Mouse (Mus musculus) right cerebral cortex, postnatal 25 days (tissue): ENCODE measurements around the gene Zfyve9.
"Not testable (repeated sequence)": the region's sequence is repeated elsewhere in the genome, so short reads cannot be mapped to it uniquely, and the experiment has no call there.

Source experiments
- DNase-seq: peaks from one replicate; pipeline ENCODE4 v3.0.0; 2022

Gene Zfyve9

DNA sequence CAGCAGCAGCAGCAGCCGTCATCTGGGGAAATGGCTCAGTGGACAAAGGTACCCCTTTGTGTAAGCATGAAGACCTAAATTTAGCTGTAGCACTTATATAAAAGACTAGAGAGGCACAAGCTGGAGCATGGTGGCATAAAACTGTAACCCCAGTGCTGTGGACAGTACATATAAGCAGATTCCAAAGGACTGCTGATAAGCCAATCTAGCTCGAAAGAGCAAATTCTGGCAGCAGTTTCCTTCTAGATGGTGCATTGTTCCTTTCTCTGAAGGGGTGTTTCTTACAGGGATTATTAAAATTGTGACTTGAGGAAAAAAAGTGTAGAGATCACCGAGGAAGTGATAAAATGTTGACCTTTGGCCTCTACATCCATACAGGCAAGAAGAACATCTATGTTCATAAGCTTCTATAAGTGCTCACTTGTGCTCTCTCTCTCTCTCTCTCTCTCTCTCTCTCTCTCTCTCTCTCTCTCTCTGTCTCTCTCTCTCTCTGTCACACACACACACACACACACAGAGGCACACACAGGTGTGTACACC is 59.3 kb downstream of the Zfyve9 start:
- DNase-seq, result no peak

DNA sequence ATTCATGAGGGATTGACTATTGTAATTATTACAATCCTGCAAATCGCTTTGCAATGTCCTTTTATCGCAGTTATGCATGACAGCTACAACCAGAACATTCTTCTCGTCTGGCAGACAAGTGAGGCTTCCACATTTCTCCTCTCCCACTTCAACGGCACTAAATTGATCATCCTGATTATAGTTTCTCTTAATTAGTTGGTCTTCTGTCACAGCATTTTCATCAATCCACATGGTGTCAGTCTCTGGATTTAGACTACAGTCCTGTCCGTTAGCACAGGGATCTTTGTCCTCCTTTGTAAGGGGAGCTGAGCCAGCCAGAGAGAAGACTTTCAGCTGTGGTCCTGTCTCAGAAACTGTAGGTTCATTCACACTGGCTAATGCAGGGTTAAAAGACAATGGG is 61.2 kb downstream of the Zfyve9 start, which contains the start of gene 3110021N24Rik:
Gene 3110021N24Rik, plus strand, starts transcription at position 301 of the 400 bp plus-strand sequence.
- no peak for DNase-seq

DNA sequence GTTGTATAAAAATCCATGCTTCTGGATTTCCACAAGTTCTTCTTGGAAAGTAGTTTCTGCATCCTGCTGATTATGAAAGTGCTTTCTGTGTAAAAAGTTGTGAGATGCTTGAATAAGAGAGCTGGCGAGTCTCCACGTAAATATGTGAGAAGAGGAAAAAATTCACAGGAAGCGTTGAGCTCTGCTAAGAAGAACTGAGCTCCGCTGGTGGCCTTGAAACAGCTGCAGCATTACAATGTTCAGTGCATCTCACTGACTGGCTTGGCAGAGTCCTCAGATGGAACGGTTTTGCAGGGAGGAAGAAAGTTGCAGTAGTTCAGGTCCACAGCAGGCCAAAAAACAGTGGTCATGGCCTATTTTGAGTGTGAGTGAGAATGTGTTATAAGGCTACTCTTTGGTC is 72.4 kb downstream of the Zfyve9 start:
- no peak for DNase-seq

DNA sequence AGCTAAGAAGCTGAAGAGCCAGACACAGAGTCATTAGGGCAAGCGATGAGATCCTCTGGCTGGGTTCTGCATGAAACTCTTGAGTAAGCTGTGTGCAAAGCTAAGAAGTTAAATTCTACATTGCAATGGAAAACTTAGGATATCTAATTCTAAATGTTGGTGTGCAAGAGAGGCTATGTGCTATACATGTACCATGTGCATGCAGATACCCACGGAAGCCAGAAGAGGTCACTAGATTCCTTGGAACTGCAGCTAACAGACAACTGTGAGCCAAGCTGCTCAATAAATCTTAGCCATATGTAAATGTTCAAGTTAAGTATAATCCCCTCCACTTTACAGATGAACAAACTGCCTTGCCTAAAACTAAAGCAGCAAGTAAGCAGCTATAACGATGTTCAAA is 83.7 kb downstream of the Zfyve9 start:
- DNase-seq, result no peak

DNA sequence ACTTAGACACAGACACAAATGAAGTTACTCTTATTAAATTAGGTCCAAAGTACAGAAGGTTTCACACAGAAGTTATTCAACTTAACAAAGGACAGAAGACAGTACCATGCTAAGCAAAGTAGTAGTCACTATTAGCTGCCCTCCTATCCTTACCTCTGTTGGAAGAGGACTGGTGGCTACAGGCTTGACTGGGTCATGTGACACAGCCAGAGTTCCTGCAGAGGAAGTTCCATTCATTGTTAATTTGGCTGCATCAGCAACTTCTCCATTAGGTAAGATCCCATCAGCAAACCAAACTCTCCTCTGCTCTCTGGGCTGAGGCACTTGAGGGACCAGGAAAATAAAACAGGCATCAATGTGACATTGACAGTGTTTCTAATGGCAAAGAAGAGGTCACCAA is 89.1 kb downstream of the Zfyve9 start:
- DNase-seq, result no peak

DNA sequence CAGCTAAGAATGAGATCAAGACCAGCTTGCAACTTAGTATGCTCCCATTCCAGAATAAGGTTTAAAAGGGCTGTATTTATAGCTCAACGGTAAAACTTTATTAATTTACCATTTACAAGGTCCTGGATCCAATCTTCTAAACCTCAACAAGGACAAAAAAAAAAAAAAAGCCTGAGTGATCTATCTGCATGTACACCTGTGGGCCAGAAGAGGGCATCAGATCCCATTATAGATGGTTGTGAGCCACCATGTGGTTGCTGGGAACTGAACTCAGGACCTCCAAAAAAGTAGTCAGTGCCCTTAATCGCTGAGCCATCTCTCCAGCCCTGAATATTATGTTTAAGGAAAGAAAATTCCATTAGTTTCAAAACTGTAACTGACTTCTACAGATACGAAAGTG is 90.1 kb downstream of the Zfyve9 start:
- no peak for DNase-seq

DNA sequence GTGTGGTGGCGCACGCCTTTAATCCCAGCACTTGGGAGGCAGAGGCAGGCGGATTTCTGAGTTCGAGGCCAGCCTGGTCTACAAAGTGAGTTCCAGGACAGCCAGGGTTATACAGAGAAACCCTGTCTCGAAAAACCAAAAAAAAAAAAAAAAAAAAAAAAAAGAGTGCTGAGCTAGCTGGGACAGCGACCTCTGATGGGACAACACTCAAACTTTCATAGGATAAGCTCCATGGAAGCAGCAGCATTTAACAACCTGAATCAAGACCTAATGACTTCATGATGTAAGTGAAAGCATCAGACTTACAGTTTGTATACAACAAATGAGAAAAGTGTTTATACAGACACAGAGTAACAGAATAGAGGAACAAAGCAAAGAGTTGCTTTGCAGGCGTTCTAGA is 93.5 kb downstream of the Zfyve9 start:
- DNase-seq, result not testable (repeated sequence)

DNA sequence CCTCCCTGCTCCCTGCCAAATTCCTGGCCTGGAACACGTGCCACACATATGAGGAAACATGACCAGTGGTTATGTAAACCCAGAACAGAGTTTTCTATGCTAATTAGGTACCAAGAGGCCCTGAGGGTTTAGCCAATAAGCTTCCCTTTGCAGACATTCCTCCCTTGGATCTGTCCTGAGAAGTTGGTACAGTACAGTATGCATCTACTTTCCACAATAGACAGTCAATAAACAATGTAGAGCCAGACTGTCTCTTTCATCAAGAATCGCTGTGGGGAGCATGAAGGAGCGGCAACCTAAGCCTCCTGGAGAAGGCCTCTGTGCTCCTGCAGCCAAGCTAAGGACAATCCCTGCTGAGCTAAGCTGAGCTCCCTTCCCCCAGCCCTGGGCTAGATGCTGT is 94.4 kb downstream of the Zfyve9 start:
- DNase-seq, result no peak

DNA sequence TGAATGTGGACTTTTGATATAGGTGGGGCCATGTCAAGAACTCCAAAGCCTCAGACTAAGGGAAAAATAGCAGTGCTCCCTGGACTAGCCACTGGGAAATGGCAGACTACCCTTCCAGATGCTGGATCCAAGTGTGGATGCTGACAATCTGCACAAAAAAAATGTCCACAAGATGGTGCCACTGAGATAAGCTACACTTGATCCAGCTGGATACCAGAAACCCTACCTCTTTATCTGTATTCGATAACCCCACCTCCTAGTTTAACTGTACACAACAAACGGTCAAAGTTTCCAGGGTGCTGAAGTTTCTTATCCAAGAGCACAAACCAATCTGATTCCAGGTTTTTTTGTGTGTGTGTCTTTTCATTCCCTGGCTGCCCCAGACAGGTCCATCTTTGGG is 116.2 kb downstream of the Zfyve9 start:
- DNase-seq, result no peak

DNA sequence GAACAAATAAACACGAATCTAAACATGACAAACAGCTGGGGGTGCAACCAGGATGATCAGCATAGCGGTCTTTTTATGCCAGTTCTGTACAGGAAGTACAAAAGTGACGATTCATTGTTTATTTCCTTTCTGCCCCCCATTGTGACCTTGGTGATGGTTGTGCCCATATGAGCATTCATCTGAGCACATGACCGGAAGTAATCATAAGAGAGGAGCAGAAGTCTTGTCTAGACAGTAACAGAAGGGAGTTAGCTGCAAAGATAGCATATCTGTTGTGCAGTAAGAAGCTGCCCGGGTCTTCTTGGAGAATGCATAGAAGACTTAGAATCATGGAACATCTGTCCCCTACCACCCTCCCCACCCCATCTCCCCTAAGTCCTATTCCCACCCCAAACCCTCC is 141.8 kb downstream of the Zfyve9 start:
- DNase-seq, result no peak

DNA sequence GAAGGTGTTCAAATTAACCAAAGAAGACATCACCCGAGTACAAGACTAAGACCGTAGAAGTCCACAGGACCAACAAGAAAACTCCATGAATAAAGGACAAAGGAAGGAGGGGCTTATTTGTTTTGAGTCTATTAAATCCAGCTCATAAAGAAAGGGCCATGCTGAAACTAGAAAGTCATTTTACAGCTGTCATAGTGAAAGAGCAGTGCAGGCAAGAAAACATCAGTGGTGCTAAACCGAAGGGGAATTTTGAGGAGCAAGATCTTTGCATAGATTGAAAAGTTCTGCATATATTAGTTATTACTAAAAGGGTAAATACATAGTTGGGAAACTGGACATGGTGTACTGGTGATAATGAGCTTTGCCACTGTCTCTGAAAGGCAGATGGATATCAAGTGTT is 142.9 kb downstream of the Zfyve9 start:
- DNase-seq, result no peak

DNA sequence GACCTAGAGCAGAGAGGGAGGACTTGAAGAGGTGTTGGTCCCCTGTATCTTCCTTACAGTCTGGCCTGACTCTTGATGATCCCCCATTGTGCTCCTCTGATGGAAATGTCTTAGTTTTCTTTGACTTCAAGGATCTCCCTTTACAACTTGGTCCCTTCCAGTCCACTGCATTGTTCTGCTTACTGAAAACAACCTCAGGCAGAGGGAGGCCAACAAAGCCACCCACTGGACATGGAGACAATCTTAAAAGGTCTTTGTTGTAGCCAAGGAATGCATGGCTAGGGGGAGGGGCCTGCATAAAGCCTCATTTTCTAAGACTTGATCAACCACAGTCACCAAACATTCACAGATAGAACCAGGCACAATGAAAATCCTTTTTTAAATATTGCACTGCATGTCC is 145.5 kb downstream of the Zfyve9 start:
- no peak for DNase-seq

DNA sequence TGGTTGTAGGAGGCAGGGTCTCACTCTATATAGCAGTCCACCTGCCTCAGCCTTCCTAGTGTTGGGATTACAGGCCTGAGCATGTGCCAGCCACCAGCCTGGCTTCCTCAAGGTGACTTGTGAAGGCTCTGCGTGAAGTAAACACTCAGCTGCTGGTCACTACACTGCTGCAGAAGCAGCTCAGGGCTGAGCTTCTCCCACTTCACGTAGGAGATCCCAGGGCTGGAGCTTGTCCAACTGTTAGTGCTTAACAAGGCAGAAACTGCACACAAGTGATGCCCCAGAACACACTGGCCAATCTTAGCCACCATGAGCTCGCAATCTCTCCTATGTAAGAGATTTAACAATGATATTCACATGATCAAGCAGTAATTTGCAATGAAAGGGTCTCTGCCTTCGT is 145.9 kb downstream of the Zfyve9 start:
- DNase-seq, result no peak

DNA sequence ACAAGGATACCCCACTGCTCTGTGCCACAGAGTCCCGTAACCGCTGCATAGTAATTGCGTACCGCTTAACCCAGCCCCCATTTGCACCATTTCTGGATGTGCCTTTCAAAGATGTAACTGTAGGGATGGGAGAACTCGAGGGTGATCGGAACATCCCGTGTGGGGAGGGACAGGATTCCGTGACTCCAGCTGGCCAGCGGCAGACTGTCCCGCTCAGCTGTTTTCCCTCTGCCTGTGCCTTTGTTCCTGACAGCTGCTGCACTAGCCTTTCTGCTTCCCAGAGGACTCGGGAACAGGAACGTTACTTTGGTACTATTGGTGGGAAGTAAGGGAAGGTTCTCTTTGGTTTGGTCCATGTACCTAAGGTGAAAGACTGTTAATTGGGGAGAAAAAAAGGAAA is 146.9 kb downstream of the Zfyve9 start:
- DNase-seq, result no peak

DNA sequence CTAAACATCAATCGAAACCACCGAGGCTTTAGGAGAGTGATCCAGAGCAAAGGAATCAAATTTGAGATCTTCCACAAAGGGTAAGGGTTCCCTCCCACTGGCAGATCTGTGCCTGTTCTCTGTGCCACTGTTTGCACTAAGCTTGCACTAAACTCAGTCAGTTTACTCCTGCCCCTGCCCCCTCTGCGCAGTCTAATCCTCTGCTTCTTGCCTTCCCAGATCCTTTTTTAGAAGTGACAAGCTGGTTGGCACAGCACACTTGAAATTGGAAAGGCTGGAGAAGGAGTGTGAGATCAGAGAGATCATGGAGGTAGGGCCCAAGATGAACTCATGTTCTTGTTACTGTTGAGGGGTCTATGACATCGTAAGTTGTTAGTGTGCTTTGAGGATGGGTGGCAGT is 149.0 kb downstream of the Zfyve9 start:
- DNase-seq, result no peak

DNA sequence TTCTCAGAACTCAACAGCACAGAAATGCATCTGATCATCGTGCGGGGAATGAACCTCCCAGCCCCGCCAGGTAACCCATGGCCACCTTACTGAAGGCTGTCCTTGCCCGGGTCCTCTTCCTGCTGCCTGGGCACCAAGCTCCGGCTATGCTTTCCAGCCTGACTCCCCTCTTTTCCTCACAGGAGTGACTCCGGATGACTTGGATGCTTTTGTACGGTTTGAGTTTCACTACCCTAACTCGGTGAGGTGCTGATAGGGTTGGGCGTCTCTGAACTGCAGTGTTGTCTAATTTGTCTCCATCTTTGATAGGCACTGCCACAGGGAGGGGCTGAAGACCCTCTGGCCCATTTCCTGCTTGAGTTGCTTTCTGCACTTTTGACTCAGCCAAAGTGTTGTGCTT is 150.5 kb downstream of the Zfyve9 start:
- DNase-seq, result no peak

DNA sequence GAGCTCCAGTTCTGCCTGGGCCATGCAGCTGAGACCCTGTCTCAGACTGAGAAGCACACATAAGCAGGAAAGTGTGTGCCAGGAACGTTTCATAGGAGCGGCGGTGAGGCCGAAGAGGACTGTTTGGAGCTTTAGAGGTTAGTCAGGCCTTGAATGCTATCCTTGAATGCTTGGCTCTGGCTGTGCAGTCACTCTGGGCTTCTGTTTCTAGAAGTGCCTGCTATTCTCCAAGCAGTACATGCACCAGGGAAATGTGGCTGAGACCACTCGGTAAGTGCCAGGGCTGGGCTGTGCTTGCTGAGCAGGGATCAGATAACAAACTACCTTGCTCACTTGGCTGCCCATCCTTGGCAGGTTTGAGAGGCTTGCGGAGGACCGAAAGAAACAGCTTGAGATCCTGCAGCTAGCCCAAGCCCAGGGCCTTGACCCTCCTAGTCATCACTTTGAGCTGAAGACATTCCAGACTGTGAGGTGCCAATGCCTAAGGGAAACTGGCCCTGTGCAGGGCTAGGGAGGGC is 151.2 kb downstream of the Zfyve9 start:
- no peak for DNase-seq

DNA sequence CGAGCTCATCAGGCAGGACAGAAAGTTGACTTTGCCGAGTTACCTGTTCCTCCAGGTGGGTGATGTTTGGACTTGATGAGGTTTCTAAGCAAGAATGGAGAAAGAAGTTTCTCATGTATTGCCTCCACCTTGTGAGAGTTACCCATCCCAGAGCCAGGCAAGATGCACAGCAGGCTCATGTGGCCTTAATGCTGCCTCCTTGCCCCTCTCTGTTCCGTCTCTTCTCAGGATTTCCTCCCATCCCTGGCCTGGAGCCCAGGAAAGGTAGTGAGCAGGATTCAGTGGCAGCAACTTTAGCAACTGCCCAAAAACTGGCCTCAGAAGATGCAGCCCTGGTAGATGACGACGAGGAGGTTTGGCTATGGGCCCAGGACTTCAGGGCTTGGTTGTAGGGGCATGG is 153.5 kb downstream of the Zfyve9 start:
- DNase-seq, result no peak

DNA sequence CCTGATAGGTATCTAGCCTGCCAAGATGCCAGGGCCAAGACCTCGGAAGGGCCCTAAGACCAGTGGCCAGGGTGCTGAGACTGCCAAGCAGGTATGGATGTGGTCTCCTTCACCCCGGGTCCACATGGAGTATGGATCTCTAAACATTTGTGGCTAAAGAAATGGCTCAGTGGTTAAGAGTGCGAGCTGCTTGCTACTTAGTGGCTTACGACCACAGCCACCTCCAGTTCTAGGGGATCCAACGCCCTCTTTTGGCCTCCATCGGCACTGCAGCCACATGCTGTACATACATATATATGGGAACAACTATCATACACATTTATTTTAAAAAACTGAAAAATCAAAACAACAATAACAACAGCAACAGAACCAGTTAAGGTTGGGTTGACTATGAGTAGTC is 159.1 kb downstream of the Zfyve9 start:
- no peak for DNase-seq

DNA sequence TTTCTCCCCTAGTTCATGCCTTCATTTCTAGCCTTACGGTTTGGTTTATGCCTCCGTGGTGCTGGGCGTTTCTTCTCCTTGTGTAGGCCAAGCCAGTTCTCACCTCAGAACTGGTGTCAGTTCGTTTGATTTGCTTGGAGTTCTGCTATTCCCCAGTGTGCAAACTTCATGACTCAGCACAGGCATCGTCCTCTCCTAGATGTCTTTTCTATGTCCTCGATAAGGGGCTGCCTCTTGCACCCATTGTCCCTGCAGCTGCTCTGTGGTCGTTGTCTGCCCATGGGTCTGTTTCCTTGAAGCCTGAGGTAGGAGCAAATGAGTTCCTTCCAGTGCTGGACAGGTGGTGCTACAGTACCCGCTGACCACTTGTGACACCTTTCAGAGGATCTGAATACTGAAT is 160.1 kb downstream of the Zfyve9 start:
- no peak for DNase-seq

DNA sequence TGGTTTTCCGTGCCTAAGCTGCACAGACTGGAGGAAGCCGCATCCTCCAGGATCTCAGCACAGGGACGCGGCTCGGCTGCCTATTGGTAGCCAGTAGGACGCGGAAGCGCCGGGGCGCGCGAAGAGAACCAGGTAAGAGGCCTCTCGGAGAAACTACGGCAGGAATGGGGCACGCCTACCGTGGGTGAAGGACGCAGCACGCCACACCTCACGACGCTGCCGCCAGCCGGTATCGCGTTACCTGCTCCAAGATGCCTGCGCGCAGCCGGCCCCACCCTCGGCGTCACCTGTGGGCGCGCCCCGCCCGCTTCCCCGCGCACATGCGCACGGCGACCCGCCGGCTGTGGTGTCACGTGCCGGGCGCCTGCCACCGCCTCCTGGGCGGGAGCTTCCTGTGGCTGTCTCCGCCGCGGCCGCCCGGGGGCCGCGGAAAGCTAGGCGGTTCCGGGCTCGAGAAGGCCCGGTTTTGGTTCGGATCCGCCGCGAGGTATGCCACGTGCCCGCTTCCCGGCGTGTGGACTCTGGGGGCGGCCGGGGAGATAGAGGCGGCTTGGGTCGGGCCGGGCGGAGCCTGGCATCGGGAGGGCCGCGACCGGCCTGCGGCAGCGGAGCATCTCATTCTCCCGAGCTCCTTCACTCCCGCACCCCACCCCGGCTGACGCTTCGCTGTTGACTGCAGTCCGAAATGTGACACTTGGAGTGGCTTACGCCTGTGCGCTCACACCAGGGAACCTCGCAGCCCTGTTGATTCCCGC is 160.8 kb downstream of the Zfyve9 start, which contains the start of gene Cc2d1b:
Gene Cc2d1b, plus strand, starts transcription at position 354 of the 755 bp plus-strand sequence.
- peak; percentile 95 for DNase-seq

DNA sequence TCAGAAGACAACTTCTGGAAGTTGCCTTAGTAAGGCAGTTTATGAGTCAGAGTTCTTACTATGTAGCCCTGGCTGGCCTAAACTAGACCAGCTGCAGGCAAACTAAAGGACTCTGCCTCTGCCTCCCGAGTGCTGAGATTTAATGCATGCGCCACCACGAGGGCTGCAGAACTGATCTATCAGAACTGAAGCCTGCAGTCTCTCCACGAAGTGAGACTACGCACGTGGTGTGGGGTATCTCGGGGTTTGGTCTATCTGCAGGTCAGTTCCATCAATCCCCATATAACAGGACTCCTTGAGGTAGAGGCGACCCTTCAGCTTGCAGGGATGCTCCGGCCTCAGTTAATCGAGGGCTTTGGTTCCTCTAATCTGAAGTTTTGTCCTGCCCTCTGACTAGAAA is 161.4 kb downstream of the Zfyve9 start:
- no peak for DNase-seq

DNA sequence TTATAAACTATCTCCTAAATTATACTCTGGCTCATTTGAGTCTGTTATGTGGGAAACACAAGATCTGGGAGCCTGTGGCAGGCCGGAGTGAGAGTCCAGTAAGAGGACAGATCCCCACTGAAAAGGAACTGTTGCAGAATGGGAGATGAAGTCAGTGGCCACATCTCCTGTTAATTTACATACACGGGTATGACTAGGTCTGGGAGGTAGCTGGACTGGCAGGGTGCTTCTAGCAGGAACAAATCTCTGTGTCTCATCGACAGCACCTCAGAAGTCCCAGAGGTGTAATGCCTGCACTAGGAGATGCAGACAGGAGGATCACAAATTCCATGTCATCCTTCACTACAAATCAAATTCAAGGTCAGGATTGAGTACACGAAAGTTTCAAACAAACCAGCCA is 162.0 kb downstream of the Zfyve9 start:
- no peak for DNase-seq

DNA sequence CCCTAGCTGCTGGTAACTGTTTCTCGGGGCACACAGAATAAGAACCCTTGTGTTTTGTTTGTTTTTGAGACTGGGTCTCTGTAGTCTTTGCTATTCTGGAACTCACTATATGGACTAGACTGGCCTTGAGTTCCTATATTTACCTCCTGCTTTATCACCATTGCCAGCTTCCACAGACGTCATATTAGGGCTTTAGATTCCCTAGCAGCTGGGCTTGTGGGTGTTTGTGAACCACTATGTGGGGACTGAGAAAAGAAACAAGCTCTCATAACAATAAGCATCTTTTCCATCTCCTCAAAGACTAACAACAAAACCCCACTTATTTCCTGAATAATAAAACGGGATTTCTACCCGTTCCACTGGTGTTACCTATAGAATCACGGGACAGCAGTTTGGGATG is 169.7 kb downstream of the Zfyve9 start:
- no peak for DNase-seq

DNA sequence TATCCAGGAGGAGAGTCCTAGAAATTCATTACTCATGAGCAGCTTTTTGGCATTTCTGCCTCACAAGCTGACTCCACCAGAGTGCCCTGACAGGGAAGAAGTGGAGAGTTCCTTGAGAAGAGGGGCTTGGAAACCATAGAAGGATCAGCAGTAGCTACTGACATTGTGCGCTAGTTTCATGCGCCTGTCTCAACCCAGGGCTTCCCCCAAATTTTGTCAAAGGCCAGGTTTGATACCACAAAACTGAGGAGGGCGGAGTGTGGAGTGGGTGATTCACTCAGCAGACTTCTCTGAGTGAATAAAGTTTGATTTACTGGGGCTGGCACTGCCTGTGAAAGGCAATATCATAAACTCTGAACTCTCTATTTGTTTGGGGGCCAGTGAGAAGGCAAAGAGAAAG is 171.9 kb downstream of the Zfyve9 start:
- no peak for DNase-seq
